Mouse (Mus musculus): ENCODE data around the gene Trcg1. TPM values are rescaled to one million over a fixed set of nuclear protein-coding genes. Genes with fewer than 3 reads are reported as not detected.

Gene Trcg1
- total and polyA plus RNA-seq, 3 experiments = not detected

DNA sequence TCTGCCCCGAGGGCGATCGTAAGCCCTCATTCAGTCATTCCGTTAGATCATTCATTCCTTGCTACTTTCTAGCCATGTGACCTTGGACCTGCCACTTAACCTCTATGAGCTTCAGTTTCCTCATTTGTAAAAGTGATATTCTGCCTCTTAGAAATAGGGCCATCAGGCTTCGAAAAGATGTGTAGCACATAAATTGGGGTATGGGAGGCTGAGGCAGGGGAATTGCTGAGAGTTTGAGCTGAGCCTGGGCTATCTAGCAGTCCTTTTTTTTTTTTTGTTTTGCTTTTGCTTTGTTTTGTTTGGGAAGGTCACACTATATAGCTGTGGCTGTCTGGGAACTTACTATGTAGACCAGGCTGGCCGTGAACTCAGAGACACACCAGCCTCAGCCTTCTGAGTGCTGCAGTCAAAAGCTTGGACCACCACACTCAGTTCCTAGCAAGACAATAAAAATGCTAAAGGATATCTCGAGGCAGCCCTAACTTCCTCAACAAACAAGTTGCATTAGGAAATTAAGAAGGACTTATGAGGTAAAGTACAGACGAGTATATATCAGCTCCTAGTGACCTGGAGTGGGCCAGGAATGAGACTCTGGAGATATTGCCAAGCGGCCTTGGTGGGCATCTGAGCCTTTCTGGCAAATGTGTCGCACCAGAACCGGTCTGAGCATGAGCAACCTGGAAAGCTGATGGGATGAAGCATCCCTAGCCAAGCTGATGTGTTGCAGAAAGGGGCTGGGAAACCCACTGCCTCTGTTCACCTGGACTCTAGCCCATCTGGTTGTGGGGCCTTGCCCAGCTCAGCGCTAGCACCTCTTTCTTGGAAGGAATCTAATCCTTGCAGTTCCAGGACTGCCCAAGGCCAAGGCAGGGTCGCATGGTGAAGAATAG lies 26.7 kb downstream of the Trcg1 start (continued):
- TF ChIP-seq POLR2AphosphoS5 (IDR thresholded peaks at IDR 0.05; ENCODE audit: borderline replicate concordance, low read depth, low read length) = no peak
- TF ChIP-seq NELFE (IDR thresholded peaks at IDR 0.05; ENCODE audit: low read depth, low read length) = no peak; the same call in 1 of the 2 replicates
- TF ChIP-seq ZMIZ1 (IDR thresholded peaks at IDR 0.05; ENCODE audit: low read depth, low read length) = 0 out of 2 replicates have a peak, but pooled peaks have one; percentile 62
- TF ChIP-seq RAD21 (IDR thresholded peaks at IDR 0.05; ENCODE audit: low read depth, low read length) = no peak

DNA sequence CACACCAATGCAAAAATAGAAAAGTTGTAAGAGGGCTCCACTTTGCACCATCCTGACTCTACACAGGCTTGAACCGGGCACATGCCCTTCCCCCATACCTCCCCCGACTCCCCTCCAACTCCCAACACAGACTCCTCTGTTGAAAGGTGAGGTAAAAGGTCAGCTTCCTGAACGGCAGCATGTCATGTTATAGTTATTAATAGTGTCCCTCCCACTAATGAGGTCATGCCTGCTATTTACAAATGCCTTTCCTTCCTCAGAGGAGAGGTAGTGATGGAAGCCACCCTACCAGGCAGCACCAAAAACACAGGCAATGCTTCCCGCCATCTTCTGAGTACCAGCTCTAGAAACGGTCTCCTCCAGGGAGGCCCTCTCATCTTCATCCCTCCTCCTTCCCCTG lies 28.8 kb downstream of the Trcg1 start:
- H3K4me1 ChIP-seq (ENCODE audit: control insufficient read depth in 1 of 2, insufficient read depth in 2 of 2, low read length in 2 of 2) = peaks cover 11 to 37% of the 10 kb centered on the region in 2 experiments
- peaks cover 4 to 17% of the 10 kb centered on the region in 2 experiments for H3K36me3 ChIP-seq (ENCODE audit: control insufficient read depth in 1 of 2, insufficient read depth in 2 of 2, low read length in 2 of 2)
- H3K9me3 ChIP-seq (replicated peaks; ENCODE audit: insufficient read depth, low read length) = no peaks in the 10 kb centered on the region

DNA sequence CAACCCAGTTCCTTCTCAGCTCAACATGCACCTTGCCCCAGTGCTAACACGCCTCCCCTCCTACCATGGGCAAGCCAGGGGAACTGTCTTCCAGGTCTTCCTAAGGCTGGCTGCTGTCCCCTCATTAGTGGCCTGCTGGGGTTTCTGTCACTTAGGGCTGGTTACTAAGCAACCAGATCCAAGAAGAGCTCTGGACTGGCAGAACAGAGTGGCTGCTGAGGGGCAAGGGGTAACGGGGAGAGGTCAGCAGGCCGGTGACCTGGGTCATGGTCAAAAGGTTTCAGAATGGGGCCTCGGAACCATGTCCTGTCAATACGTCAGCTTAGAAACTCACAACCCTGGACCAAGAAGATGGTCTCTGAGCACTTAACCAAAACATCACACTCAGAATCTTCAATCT lies 31.1 kb downstream of the Trcg1 start:
- H3K27ac ChIP-seq (ENCODE audit: control insufficient read depth, low read depth, low read length) = no peak overlapping the region
- DNase-seq (ENCODE audit: low read depth, low spot score) = no peak
- H3K4me1 ChIP-seq (ENCODE audit: control insufficient read depth in 1 of 2, insufficient read depth in 2 of 2, low read length in 2 of 2) = peaks cover 11 to 34% of the 10 kb centered on the region in 2 experiments
- no peak overlapping the region for H3K9ac ChIP-seq (ENCODE audit: control insufficient read depth, low read depth, low read length, poor library complexity, severe bottlenecking)
- H3K79me2 ChIP-seq (ENCODE audit: control insufficient read depth, insufficient read depth, low read length, poor library complexity) = peaks cover 4% of the 10 kb centered on the region; the same call in 1 of the 2 replicates
- H3K9me3 ChIP-seq (replicated peaks; ENCODE audit: insufficient read depth, low read length) = no peaks in the 10 kb centered on the region
- H3K27me3 ChIP-seq (ENCODE audit: control insufficient read depth in 1 of 2, insufficient read depth in 2 of 2, low read length in 2 of 2) = no peaks in the 10 kb centered on the region
- TF ChIP-seq MEF2A (IDR thresholded peaks at IDR 0.05; ENCODE audit: extremely low read depth, insufficient replicate concordance, low read depth, low read length, poor library complexity, severe bottlenecking) (no peak), SIN3A (IDR thresholded peaks at IDR 0.05; ENCODE audit: low read length) (no peak), ZKSCAN1 (IDR thresholded peaks at IDR 0.05; ENCODE audit: low read depth, low read length) (no peak), CHD1 (IDR thresholded peaks at IDR 0.05; ENCODE audit: low read depth, low read length) (no peak), TCF12 (IDR thresholded peaks at IDR 0.05; ENCODE audit: low read depth, low read length) (no peak), KAT2A (conservative IDR thresholded peaks at IDR 0.05; ENCODE audit: low read depth, low read length) (no peak)
- no peak overlapping the region for H3K4me3 ChIP-seq (ENCODE audit: control insufficient read depth in 1 of 2, insufficient read depth in 1 of 2, low read depth in 2 of 2, low read length in 2 of 2)
- peaks cover 0 to 12% of the 10 kb centered on the region in 2 experiments; a peak in 2 of 4 replicates for H3K36me3 ChIP-seq (ENCODE audit: control insufficient read depth in 1 of 2, insufficient read depth in 2 of 2, low read length in 2 of 2)

More for the DNA sequence above, 28.8 kb downstream of the Trcg1 start:
- no peak for TF ChIP-seq GATA1 (IDR thresholded peaks at IDR 0.05; ENCODE audit: low read depth, low read length)
- no peak for TF ChIP-seq MEF2A (IDR thresholded peaks at IDR 0.05; ENCODE audit: extremely low read depth, insufficient replicate concordance, low read depth, low read length, poor library complexity, severe bottlenecking)
- TF ChIP-seq E2F4 (IDR thresholded peaks at IDR 0.05; ENCODE audit: borderline replicate concordance, low read depth, low read length) = no peak
- TF ChIP-seq MXI1 (IDR thresholded peaks at IDR 0.05; ENCODE audit: low read depth, low read length) = no peak
- TF ChIP-seq MYB (IDR thresholded peaks at IDR 0.05; ENCODE audit: low read depth, low read length) = no peak
- no peak for TF ChIP-seq SIN3A (IDR thresholded peaks at IDR 0.05; ENCODE audit: low read length)
- TF ChIP-seq USF2 (IDR thresholded peaks at IDR 0.05; ENCODE audit: borderline replicate concordance in 1 of 2, insufficient read depth in 1 of 2, low read depth in 1 of 2, low read length in 2 of 2) = no peak
- no peak for TF ChIP-seq SMC3 (IDR thresholded peaks at IDR 0.05; ENCODE audit: low read depth, low read length)
- TF ChIP-seq ZMIZ1 (IDR thresholded peaks at IDR 0.05; ENCODE audit: low read depth, low read length) = no peak
- TF ChIP-seq UBTF (IDR thresholded peaks at IDR 0.05; ENCODE audit: borderline replicate concordance, insufficient read depth, low read depth, low read length) = no peak
- TF ChIP-seq POLR2AphosphoS5 (IDR thresholded peaks at IDR 0.05; ENCODE audit: borderline replicate concordance, low read depth, low read length) = no peak
- no peak for TF ChIP-seq ZC3H11A (IDR thresholded peaks at IDR 0.05; ENCODE audit: low read depth, low read length)
- TF ChIP-seq MAX (IDR thresholded peaks at IDR 0.05; ENCODE audit: low read length) = no peak
- no peak for TF ChIP-seq ZKSCAN1 (IDR thresholded peaks at IDR 0.05; ENCODE audit: low read depth, low read length)
- H3K9ac ChIP-seq (ENCODE audit: control insufficient read depth, low read depth, low read length, poor library complexity, severe bottlenecking) = no peak overlapping the region
- H3K4me3 ChIP-seq (ENCODE audit: control insufficient read depth in 1 of 2, insufficient read depth in 1 of 2, low read depth in 2 of 2, low read length in 2 of 2) = no peak overlapping the region
- peaks cover 27% of the 10 kb centered on the region for H3K79me2 ChIP-seq (ENCODE audit: control insufficient read depth, insufficient read depth, low read length, poor library complexity)
- H3K27ac ChIP-seq (ENCODE audit: control insufficient read depth, low read depth, low read length) = no peak overlapping the region
- DNase-seq (ENCODE audit: low read depth, low spot score) = no peak
- no peaks in the 10 kb centered on the region for H3K27me3 ChIP-seq (ENCODE audit: control insufficient read depth in 1 of 2, insufficient read depth in 2 of 2, low read length in 2 of 2)

Data from MEL (cell line).